Mouse (Mus musculus) kidney, postnatal 0 days (tissue): Measurements from ENCODE around the gene Gm49394. TPM values are rescaled to one million over a fixed set of nuclear protein-coding genes. Genes with fewer than 3 reads are reported as not detected.
A peak's percentile ranks its signal among the peaks of the same experiment; 100 is the strongest.

Experiments
- ATAC-seq: fragments of 200-750 bp; cut with Nextera tagmentation; replicated peaks from 2 replicates; pipeline ENCODE4 v1.8.0; 2017; ENCODE audit warnings: low read depth, moderate number of reproducible peaks, moderate TSS enrichment, moderate library complexity; ENCODE audit not compliant: low FRiP score
- DNase-seq: peaks from one replicate; pipeline ENCODE4 v3.0.0-alpha.2; 2016; ENCODE audit warnings: low spot score
- H3K27ac ChIP-seq: fragments of 300-500 bp; sonication (generic); 2 replicates; pipeline ENCODE4 v1.5.1; 2014; ENCODE audit warnings: mild to moderate bottlenecking
- H3K27me3 ChIP-seq: fragments of 300-500 bp; sonication (generic); 2 replicates; pipeline ENCODE4 v1.6.1; 2014; ENCODE audit warnings: low read length, mixed read lengths; ENCODE audit not compliant: insufficient read depth
- H3K36me3 ChIP-seq: fragments of 300-500 bp; sonication (generic); 2 replicates; pipeline ENCODE4 v1.6.1; 2014; ENCODE audit warnings: low read length, mixed read lengths; ENCODE audit not compliant: insufficient read depth
- H3K4me1 ChIP-seq: fragments of 300-500 bp; sonication (generic); replicated peaks from 2 replicates; pipeline ENCODE4 v1.6.1; 2014; ENCODE audit warnings: antibody characterized with exemption, low read length, mixed read lengths; ENCODE audit not compliant: insufficient read depth
- H3K4me2 ChIP-seq: fragments of 300-500 bp; sonication (generic); 2 replicates; pipeline ENCODE4 v1.6.1; 2014; ENCODE audit warnings: mild to moderate bottlenecking, low read length, moderate library complexity, mixed read lengths
- H3K4me3 ChIP-seq: fragments of 300-500 bp; sonication (generic); replicated peaks from 2 replicates; pipeline ENCODE4 v1.5.1; 2014; ENCODE audit warnings: low read depth, low read length
- H3K9ac ChIP-seq: fragments of 300-500 bp; sonication (generic); 2 replicates; pipeline ENCODE4 v1.6.1; 2014; ENCODE audit warnings: low read depth, low read length
- H3K9me3 ChIP-seq: fragments of 300-500 bp; sonication (generic); replicated peaks from 2 replicates; pipeline ENCODE4 v1.6.1; 2016; ENCODE audit warnings: low read length, inconsistent platforms, mixed read lengths
- CTCF ChIP-seq: IDR thresholded peaks from 2 replicates; pipeline ENCODE4 v1.5.1; 2016; ENCODE audit warnings: antibody characterized with exemption, low read depth, mild to moderate bottlenecking, moderate library complexity
- WGBS: fragments of 180-500 bp; shearing (Covaris S2); extraction: QIAGEN DNeasy Blood & Tissue Kit; methylation state at CpG from one replicate; pipeline ENCODE4 v1.1.7; 2014; 5-methylcytosine and 5-hydroxymethylcytosine counted together
- polyA plus RNA-seq: library from polyadenylated mRNA; unstranded; fragments of >200 nt; fragmentation: Nextera tagmentation; extraction: Ambion mirVana; gene quantifications from 2 replicates; pipeline ENCODE4 v1.2.1, GENCODE M21; 2015

Gm49394 gene
- polyA plus RNA-seq, 1 experiment from 2014 or later: not detected

GRCm38 (mm10) chr7:142660651-142660945 is 9.1 kb downstream of the Gm49394 start:
- H3K27me3 ChIP-seq: peaks cover 63% of the 10 kb centered on the region
- H3K27ac ChIP-seq: peak overlapping the region; percentile 19; the same call in 1 of the 2 replicates
- H3K4me2 ChIP-seq: peak overlapping the region; percentile 69
- no peak for TF ChIP-seq CTCF
- DNase-seq (peak; percentile 38), ATAC-seq (no peak)
- WGBS: under 1% methylated on average over 29 of the region's 29 CpGs
- H3K4me1 ChIP-seq: peaks cover 17% of the 10 kb centered on the region; the same call in 1 of the 2 replicates
- no peaks in the 10 kb centered on the region for H3K36me3 ChIP-seq
- peak overlapping the region; percentile 51; the same call in 1 of the 2 replicates for H3K9ac ChIP-seq
- no peaks in the 10 kb centered on the region for H3K9me3 ChIP-seq
- peak overlapping the region; percentile 51 for H3K4me3 ChIP-seq

GRCm38 (mm10) chr7:142659767-142660650 is 9.7 kb downstream of the Gm49394 start:
- Histone ChIP-seq H3K36me3 (no peaks in the 10 kb centered on the region), H3K4me3 (peak overlapping the region; percentile 51), H3K27ac (peak overlapping the region; percentile 77), H3K9me3 (no peaks in the 10 kb centered on the region), H3K9ac (peak overlapping the region; percentile 65), H3K27me3 (peaks cover 59% of the 10 kb centered on the region), H3K4me1 (peaks cover 17% of the 10 kb centered on the region; the same call in 1 of the 2 replicates), H3K4me2 (peak overlapping the region; percentile 69)
- WGBS: 2% methylated on average over 39 of the region's 43 CpGs
- TF ChIP-seq CTCF: no peak
- no peak for ATAC-seq
- no peak for DNase-seq

- DNase-seq (peak; percentile 59), ATAC-seq (peak; percentile 41)
- Histone ChIP-seq H3K27me3 (peaks cover 58% of the 10 kb centered on the region), H3K9ac (peak overlapping the region; percentile 65), H3K4me2 (peak overlapping the region; percentile 69), H3K9me3 (no peaks in the 10 kb centered on the region), H3K4me3 (peak overlapping the region; percentile 51), H3K36me3 (no peaks in the 10 kb centered on the region), H3K27ac (peak overlapping the region; percentile 77), H3K4me1 (peaks cover 16% of the 10 kb centered on the region; the same call in 1 of the 2 replicates)
- TF ChIP-seq CTCF: peak; percentile 17; the same call in 1 of the 2 replicates
- WGBS: under 1% methylated on average over 51 of the region's 70 CpGs
These were observed 10.5 kb downstream of the Gm49394 start for GRCm38 (mm10) chr7:142659181-142659681.

GRCm38 (mm10) chr7:142658681-142659180 is 11.0 kb downstream of the Gm49394 start:
- WGBS: 2% methylated on average over 37 of the region's 40 CpGs
- H3K4me1 ChIP-seq: peaks cover 11% of the 10 kb centered on the region; the same call in 1 of the 2 replicates
- ATAC-seq: peak; percentile 21

GRCm38 (mm10) chr7:142657821-142658614 is 11.7 kb downstream of the Gm49394 start:
- peaks cover 59% of the 10 kb centered on the region for H3K27me3 ChIP-seq
- H3K4me3 ChIP-seq: peak overlapping the region; percentile 51
- H3K9ac ChIP-seq: peak overlapping the region; percentile 65
- DNase-seq (no peak), ATAC-seq (no peak)
- H3K4me1 ChIP-seq: peaks cover 10% of the 10 kb centered on the region; the same call in 1 of the 2 replicates
- H3K36me3 ChIP-seq: no peaks in the 10 kb centered on the region
- TF ChIP-seq CTCF: no peak
- peak overlapping the region; percentile 69 for H3K4me2 ChIP-seq
- H3K27ac ChIP-seq: peak overlapping the region; percentile 77
- WGBS: under 1% methylated on average over 32 of the region's 34 CpGs
- H3K9me3 ChIP-seq: no peaks in the 10 kb centered on the region

More at GRCm38 (mm10) chr7:142658681-142659180, 11.0 kb downstream of the Gm49394 start:
- Histone ChIP-seq H3K4me3 (peak overlapping the region; percentile 51), H3K27ac (peak overlapping the region; percentile 77), H3K4me2 (peak overlapping the region; percentile 69), H3K9ac (peak overlapping the region; percentile 65), H3K36me3 (no peaks in the 10 kb centered on the region), H3K27me3 (peaks cover 59% of the 10 kb centered on the region), H3K9me3 (no peaks in the 10 kb centered on the region)
- TF ChIP-seq CTCF: no peak; the same call in 1 of the 2 replicates
- DNase-seq: peak; percentile 76
